Mouse (Mus musculus) lung, embryonic 15.5 days (tissue): ENCODE data around the gene Mia2. TPM values are rescaled to one million over a fixed set of nuclear protein-coding genes. Genes with fewer than 3 reads are reported as not detected.
A peak's percentile ranks its signal among the peaks of the same experiment; 100 is the strongest.

Experiments used
- ATAC-seq: fragments of 200-750 bp; cut with Nextera tagmentation; 2 replicates; pipeline ENCODE4 v1.8.0; 2017; ENCODE audit warnings: moderate number of reproducible peaks, borderline replicate concordance; ENCODE audit not compliant: low FRiP score, low TSS enrichment; ENCODE audit errors: extremely low read depth
- H3K27ac ChIP-seq: fragments of 300-500 bp; sonication (generic); 2 replicates; pipeline ENCODE4 v1.5.1; 2015; ENCODE audit warnings: moderate library complexity, mild to moderate bottlenecking, inconsistent platforms
- H3K27me3 ChIP-seq: fragments of 300-500 bp; sonication (generic); 2 replicates; pipeline ENCODE4 v1.6.1; 2015; ENCODE audit warnings: inconsistent platforms
- H3K36me3 ChIP-seq: fragments of 300-500 bp; sonication (generic); 2 replicates; pipeline ENCODE4 v1.6.1; 2015; ENCODE audit warnings: inconsistent platforms
- H3K4me1 ChIP-seq: fragments of 300-500 bp; sonication (generic); 2 replicates; pipeline ENCODE4 v1.6.1; 2015; ENCODE audit warnings: inconsistent platforms
- H3K4me2 ChIP-seq: fragments of 300-500 bp; sonication (generic); 2 replicates; pipeline ENCODE4 v1.6.1; 2015; ENCODE audit warnings: inconsistent platforms, mild to moderate bottlenecking, moderate library complexity
- H3K4me3 ChIP-seq: fragments of 300-500 bp; sonication (generic); 2 replicates; pipeline ENCODE4 v1.5.1; 2015; ENCODE audit warnings: mild to moderate bottlenecking, inconsistent platforms
- H3K9ac ChIP-seq: fragments of 300-500 bp; sonication (generic); 2 replicates; pipeline ENCODE4 v1.6.1; 2015; ENCODE audit warnings: inconsistent platforms
- H3K9me3 ChIP-seq: fragments of 300-500 bp; sonication (generic); 2 replicates; pipeline ENCODE4 v1.6.1; 2016; ENCODE audit warnings: inconsistent platforms
- WGBS: fragments of 180-500 bp; shearing (Covaris S2); methylation state at CpG from one replicate; pipeline ENCODE4 v1.1.7; 2015; 5-methylcytosine and 5-hydroxymethylcytosine counted together
- polyA plus RNA-seq: library from polyadenylated mRNA; unstranded; fragments of >200 nt; fragmentation: Nextera tagmentation; extraction: Ambion mirVana; gene quantifications from 2 replicates; pipeline ENCODE4 v1.2.1, GENCODE M21; 2015

The Mia2 gene
- polyA plus RNA-seq, 1 experiment from 2014 or later: 59.9 TPM

DNA sequence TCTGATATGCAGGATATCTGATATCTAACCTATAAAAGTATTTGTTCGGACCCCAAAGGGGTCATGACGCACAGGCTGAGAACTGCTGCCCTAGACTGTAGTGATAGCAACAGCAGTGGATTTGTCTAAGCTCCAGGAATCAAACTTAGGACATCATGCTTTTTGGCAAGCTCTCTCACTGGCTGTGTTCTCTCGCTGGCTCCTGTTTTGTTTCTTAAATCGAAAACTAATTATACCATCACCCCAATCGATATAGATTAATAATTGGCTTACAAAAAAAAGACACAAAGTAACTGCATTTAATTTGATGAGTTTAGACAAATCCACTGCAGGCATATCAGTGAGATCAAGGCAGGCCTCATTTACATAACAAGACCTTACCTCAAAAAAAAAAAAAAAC lies 10.9 kb downstream of the Mia2 start:
- no peak for ATAC-seq
- Histone ChIP-seq H3K4me2 (no peak overlapping the region), H3K4me1 (no peaks in the 10 kb centered on the region), H3K36me3 (no peaks in the 10 kb centered on the region), H3K9me3 (no peaks in the 10 kb centered on the region), H3K9ac (no peak overlapping the region), H3K27me3 (no peaks in the 10 kb centered on the region), H3K27ac (no peak overlapping the region), H3K4me3 (no peak overlapping the region)
- 82% methylated on average over 5 of the region's 5 CpGs for WGBS

DNA sequence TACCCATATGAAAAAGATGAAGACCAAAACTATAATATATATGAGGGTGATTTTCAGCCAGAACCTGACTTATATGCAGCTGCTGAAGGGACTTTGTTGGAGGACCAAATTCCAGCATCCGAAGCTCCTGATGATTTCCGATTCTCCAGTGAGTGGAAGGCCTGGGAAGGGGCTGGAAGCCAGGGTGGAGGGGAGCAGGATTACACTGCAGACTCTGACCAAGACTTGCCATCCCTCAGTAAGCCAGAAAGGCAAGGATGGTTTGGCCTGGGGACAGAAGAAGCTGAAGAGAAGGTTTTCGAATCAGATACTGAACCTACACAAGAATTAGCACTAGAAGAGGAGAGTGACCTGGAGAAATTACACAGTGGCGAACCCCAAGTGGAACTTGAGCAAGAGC lies 12.3 kb downstream of the Mia2 start:
- no peak for ATAC-seq
- H3K4me3 ChIP-seq: no peak overlapping the region
- no peak overlapping the region for H3K4me2 ChIP-seq
- WGBS: 82% methylated on average over 4 of the region's 4 CpGs
- no peak overlapping the region for H3K27ac ChIP-seq
- H3K9ac ChIP-seq: no peak overlapping the region
- no peaks in the 10 kb centered on the region for H3K4me1 ChIP-seq
- no peaks in the 10 kb centered on the region for H3K27me3 ChIP-seq
- no peaks in the 10 kb centered on the region for H3K9me3 ChIP-seq
- H3K36me3 ChIP-seq: no peaks in the 10 kb centered on the region

DNA sequence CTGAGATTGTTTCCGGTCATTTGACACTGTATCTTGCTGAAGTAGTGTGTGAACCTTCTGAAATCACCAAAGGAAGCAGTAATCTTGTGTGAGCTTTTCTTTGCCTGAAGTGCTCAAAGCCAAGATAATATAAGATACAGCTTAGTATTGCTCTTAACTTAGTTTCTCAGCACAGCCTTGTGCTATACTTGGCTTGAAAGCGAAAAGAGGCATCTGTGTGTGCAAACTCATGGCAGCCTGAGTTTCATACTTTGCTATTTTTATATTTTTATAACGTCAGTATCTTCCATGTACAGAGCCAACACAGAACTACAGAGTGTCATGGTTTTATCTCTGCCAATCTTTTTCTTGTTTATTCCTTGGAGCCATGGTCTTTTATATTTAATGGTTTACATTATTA lies 21.6 kb downstream of the Mia2 start:
- no peaks in the 10 kb centered on the region for H3K9me3 ChIP-seq
- WGBS: 58% methylated on average over 3 of the region's 3 CpGs
- no peak for ATAC-seq

DNA sequence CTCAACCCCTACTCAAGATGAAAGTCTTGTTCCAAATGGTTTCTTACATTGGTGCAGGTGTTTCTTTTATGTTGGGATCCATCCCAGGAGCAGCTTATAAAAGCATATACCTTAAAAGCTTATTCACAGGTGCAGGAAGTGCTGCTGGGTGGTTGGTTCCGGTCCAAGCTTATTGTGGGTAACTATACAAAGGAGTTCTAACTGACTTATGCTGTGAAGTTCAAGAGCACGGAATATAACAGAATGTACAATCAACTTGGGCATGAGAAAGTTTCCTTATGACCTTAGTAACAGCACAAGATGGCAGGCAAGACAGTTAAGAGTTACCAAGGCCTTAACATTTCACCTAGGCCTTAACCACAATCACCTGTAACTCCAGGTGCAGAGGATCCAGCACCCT lies 29.8 kb downstream of the Mia2 start:
- no peak overlapping the region for H3K27ac ChIP-seq
- ATAC-seq: no peak
- no peak overlapping the region for H3K4me2 ChIP-seq
- no peak overlapping the region for H3K4me3 ChIP-seq
- no peaks in the 10 kb centered on the region for H3K36me3 ChIP-seq
- peaks cover 7% of the 10 kb centered on the region; the same call in 1 of the 2 replicates for H3K4me1 ChIP-seq
- H3K27me3 ChIP-seq: no peaks in the 10 kb centered on the region
- no peaks in the 10 kb centered on the region for H3K9me3 ChIP-seq
- WGBS: 88% methylated on average over 2 of the region's 2 CpGs
- H3K9ac ChIP-seq: no peak overlapping the region

More for the DNA sequence above, 21.6 kb downstream of the Mia2 start:
- Histone ChIP-seq H3K27ac (no peak overlapping the region), H3K9ac (no peak overlapping the region), H3K36me3 (no peaks in the 10 kb centered on the region), H3K4me2 (no peak overlapping the region), H3K4me3 (no peak overlapping the region), H3K27me3 (no peaks in the 10 kb centered on the region), H3K4me1 (no peaks in the 10 kb centered on the region)

DNA sequence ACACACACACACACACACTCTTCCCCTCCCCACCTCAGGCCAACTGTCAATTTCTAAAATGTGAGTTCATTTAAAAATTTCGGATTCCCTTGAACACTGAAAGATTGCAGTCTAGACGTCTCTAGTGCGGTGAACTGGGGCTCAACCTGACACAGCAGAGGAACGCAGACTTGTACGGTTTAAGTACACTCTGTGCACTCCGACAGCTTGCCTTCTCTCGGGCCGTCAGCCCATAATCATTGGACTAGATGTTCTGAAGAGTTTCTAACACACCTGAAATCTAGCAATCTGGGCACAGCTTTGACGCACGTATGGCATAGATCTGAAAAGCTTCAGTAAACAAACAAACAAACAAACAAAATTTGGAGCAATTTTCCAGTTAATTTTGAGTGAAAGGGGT lies 32.9 kb downstream of the Mia2 start:
- peak overlapping the region; percentile 71 for H3K4me2 ChIP-seq
- ATAC-seq: no peak

DNA sequence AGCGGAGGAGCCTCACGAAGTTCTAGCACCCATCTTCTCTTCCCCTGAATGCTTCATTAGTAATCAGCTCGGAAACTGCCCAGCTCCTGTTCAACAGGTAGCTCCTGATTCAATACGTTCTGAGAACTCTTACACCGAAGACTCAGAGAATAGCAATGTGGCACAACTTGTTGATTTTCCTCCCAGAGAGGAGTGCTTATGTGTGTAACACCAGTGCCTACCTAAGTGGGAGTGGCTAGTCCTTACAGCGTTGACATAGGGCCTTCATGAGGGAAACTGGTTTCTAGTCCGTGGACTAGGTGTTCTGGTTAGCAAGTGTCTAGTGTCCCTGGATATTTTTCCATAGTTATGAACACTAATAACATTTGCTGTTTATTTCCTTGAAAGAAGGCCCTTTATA lies 33.4 kb downstream of the Mia2 start:
- WGBS: 32% methylated on average over 7 of the region's 7 CpGs
- peaks cover 18% of the 10 kb centered on the region; the same call in 1 of the 2 replicates for H3K4me1 ChIP-seq
- H3K9me3 ChIP-seq: no peaks in the 10 kb centered on the region
- H3K36me3 ChIP-seq: no peaks in the 10 kb centered on the region
- H3K9ac ChIP-seq: no peak overlapping the region
- H3K27ac ChIP-seq: no peak overlapping the region
- peak overlapping the region; percentile 71 for H3K4me2 ChIP-seq
- 0 out of 2 replicates have a peak overlapping the region, but pooled peaks have one; percentile 2 for H3K4me3 ChIP-seq
- ATAC-seq: no peak
- no peaks in the 10 kb centered on the region for H3K27me3 ChIP-seq

More for the DNA sequence above, 32.9 kb downstream of the Mia2 start:
- H3K4me1 ChIP-seq: peaks cover 18% of the 10 kb centered on the region; the same call in 1 of the 2 replicates
- H3K36me3 ChIP-seq: no peaks in the 10 kb centered on the region
- no peaks in the 10 kb centered on the region for H3K9me3 ChIP-seq
- 54% methylated on average over 10 of the region's 10 CpGs for WGBS
- H3K4me3 ChIP-seq: no peak overlapping the region
- H3K27me3 ChIP-seq: no peaks in the 10 kb centered on the region
- no peak overlapping the region for H3K27ac ChIP-seq
- H3K9ac ChIP-seq: no peak overlapping the region

DNA sequence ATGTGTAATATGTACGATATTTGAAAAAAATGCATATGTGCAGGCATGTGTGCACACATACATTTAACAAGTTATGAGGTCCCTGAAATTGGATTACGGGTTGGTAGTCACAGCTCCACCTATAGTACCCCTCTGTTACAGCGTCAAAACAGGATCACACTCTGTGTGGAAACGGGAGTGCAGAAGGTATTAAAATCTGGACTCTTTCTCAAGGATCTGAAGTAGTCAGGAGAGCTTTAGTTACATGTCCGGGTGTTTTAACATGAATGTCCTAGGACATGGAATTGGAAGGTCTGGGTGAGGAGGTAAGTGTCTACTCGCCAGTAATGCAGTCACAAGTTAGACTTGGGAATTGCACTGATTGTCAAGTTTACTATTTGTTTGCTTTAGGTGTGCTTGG lies 34.0 kb downstream of the Mia2 start:
- Histone ChIP-seq H3K9ac (0 out of 2 replicates have a peak overlapping the region, but pooled peaks have one; percentile 11), H3K27ac (peak overlapping the region; percentile 96), H3K4me1 (peaks cover 18% of the 10 kb centered on the region; the same call in 1 of the 2 replicates), H3K36me3 (no peaks in the 10 kb centered on the region), H3K4me3 (peak overlapping the region; percentile 93), H3K9me3 (no peaks in the 10 kb centered on the region), H3K4me2 (peak overlapping the region; percentile 71), H3K27me3 (no peaks in the 10 kb centered on the region)
- no peak for ATAC-seq
- WGBS: 3% methylated on average over 6 of the region's 6 CpGs

DNA sequence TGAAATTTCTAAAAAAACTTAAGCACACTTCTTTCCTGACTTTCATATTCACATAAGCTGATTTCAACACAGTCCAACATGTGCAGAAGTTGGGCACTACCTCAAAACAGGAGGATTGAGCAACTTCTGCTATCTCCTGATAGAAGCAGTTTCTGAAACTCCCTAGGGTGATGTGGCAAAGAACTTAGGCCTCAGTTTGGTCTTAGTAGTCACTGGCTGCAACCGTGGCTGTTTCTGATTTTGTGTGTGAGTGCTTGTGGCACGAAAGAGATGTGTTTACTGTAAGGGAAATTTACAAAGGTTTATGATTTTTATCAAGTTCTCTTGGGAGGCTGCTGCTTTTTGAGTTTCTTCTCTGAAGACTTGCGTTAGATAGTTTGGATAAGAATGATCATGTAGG lies 34.6 kb downstream of the Mia2 start:
- peak overlapping the region; percentile 89 for H3K9ac ChIP-seq
- peaks cover 18% of the 10 kb centered on the region; the same call in 1 of the 2 replicates for H3K4me1 ChIP-seq
- no peaks in the 10 kb centered on the region for H3K27me3 ChIP-seq
- H3K4me2 ChIP-seq: peak overlapping the region; percentile 71
- WGBS: 5% methylated on average over 3 of the region's 3 CpGs
- peak overlapping the region; percentile 93 for H3K4me3 ChIP-seq
- no peaks in the 10 kb centered on the region for H3K36me3 ChIP-seq
- ATAC-seq: no peak
- peak overlapping the region; percentile 96 for H3K27ac ChIP-seq
- H3K9me3 ChIP-seq: no peaks in the 10 kb centered on the region

DNA sequence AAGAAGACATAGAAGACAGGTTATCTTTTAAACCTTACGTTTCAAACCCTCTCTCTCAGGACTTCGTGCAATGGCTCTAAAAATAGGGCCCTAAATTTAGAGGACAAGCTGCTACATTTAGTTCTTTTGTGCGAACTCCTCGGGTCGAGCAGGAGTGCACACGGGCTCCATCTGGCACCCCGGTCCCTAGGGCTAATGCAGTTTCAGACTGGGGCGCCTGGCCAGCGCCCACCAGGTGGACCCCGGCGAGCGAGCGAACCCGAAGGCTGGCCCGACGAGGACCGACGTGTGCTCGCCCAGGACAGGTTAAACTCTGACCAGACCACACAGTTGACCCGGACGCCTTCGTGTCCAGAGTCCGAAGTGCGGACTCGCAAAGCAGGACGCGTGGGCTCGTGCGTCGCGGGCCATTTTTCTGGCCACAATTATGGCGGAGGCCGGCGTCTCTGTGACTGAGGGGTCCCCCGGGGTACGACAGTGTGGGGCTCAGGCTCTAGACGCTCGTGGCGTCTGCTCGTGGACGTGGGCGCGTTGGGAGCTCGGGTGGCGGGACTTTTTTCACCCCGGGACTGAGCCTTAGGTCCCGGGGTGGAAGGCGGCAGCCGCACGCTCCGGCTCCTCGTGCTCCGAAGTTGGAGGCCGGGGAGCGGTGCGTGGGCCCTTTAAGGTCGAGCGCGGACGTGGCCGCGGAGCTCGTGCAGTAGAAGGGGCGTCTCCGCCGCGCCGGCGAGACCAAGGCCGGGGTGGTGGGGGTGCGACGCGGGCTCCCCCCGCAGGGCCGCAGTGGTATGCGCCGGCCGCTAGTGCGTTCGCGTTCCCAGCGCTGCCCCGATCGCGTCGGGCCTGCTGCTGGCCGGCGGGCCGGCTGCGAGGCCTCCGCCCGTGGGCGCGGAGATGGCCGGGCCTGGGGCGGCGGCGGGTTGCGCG lies 35.3 kb downstream of the Mia2 start:
- WGBS: under 1% methylated on average over 95 of the region's 100 CpGs
- 0 out of 2 replicates have a peak, but pooled peaks cover 3% of the 10 kb centered on the region for H3K36me3 ChIP-seq
- peak; percentile 95 for ATAC-seq

DNA sequence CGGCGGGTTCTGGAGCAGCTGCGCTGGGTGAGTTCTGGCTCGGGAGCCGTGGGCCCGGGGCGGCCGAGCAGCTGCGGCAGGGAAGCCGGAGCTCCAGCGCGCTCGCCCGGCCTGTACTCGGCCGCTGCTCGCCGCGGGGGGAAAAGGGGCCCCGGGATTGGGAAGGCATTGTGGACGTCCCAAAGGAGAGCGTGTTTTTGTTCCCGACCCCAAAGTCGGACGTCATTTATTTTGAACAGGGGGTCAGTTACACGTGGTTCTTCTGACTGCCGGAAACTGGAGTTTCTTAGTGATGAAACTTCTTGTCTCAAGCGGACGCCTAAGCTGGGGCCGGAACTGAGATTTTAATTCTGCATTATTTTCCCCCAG lies 36.0 kb downstream of the Mia2 start:
- Histone ChIP-seq H3K36me3 (0 out of 2 replicates have a peak, but pooled peaks cover 3% of the 10 kb centered on the region), H3K9ac (peak overlapping the region; percentile 89), H3K4me2 (peak overlapping the region; percentile 71), H3K27me3 (no peaks in the 10 kb centered on the region), H3K4me3 (peak overlapping the region; percentile 93), H3K27ac (peak overlapping the region; percentile 96), H3K4me1 (peaks cover 18% of the 10 kb centered on the region; the same call in 1 of the 2 replicates), H3K9me3 (no peaks in the 10 kb centered on the region)
- ATAC-seq: peak; percentile 43
- WGBS: 0% methylated on average over 30 of the region's 30 CpGs

More for the DNA sequence above, 35.3 kb downstream of the Mia2 start:
- Histone ChIP-seq H3K4me3 (peak overlapping the region; percentile 93), H3K27ac (peak overlapping the region; percentile 96), H3K9me3 (no peaks in the 10 kb centered on the region), H3K4me1 (peaks cover 18% of the 10 kb centered on the region; the same call in 1 of the 2 replicates), H3K9ac (peak overlapping the region; percentile 89), H3K27me3 (no peaks in the 10 kb centered on the region), H3K4me2 (peak overlapping the region; percentile 71)

DNA sequence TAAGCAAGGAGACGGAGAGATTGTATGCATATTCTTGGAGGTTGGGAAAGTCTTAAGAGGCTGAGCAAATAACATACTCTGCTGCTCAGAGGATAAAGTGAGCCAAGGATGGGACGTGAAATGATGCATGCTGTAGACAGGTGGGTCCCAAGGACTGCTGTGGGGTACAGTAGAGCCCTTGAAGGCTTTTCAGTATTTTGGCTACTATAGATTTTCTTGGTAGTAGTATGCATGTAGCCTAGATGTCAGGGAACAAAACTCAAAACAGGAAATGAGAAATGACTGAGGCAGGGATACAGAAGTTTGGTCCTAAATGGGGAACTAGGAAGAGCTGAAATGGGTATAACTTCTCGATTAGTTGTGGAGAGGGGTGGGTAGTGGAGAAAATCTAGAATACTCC lies 36.9 kb downstream of the Mia2 start:
- Histone ChIP-seq H3K27ac (no peak overlapping the region), H3K4me1 (peaks cover 18% of the 10 kb centered on the region; the same call in 1 of the 2 replicates), H3K9me3 (no peaks in the 10 kb centered on the region), H3K9ac (no peak overlapping the region), H3K4me3 (peak overlapping the region; percentile 93), H3K27me3 (no peaks in the 10 kb centered on the region), H3K36me3 (peaks cover 7% of the 10 kb centered on the region; the same call in 1 of the 2 replicates), H3K4me2 (peak overlapping the region; percentile 71)
- ATAC-seq: no peak
- WGBS: 26% methylated on average over 3 of the region's 3 CpGs

DNA sequence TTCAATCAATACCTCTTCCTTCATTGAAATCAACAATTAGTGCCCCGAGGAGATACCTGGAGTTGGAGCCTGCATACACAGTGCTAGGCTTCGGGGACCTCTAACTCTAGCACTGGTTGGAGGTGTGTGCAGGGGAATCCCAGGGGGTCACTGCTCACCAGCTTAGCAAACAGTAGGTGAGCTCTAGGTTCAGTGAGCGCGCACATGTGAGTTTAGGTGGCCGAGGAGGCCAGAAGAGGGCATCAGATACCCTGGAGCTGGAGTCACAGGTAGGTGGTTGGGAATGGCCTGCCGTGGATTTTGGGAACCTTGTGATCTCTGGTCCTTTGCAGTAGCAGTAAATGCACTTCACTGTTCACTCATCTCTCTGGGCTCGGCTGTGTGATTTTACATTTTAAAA lies 37.3 kb downstream of the Mia2 start:
- Histone ChIP-seq H3K4me3 (peak overlapping the region; percentile 93), H3K27ac (no peak overlapping the region), H3K4me2 (peak overlapping the region; percentile 71), H3K27me3 (no peaks in the 10 kb centered on the region), H3K9me3 (no peaks in the 10 kb centered on the region), H3K36me3 (peaks cover 11% of the 10 kb centered on the region; the same call in 1 of the 2 replicates), H3K9ac (no peak overlapping the region), H3K4me1 (peaks cover 18% of the 10 kb centered on the region; the same call in 1 of the 2 replicates)
- no peak for ATAC-seq
- 66% methylated on average over 7 of the region's 7 CpGs for WGBS
